Mouse (Mus musculus) fat pad, adult 2 months (tissue): ENCODE measurements around the gene Plp2.

Experiments used
- DNase-seq: peaks from one replicate; pipeline ENCODE4 v3.0.0-alpha.2; 2011; ENCODE audit warnings: low read depth, low spot score; ENCODE audit errors: extremely low read depth

Gene Plp2

DNA sequence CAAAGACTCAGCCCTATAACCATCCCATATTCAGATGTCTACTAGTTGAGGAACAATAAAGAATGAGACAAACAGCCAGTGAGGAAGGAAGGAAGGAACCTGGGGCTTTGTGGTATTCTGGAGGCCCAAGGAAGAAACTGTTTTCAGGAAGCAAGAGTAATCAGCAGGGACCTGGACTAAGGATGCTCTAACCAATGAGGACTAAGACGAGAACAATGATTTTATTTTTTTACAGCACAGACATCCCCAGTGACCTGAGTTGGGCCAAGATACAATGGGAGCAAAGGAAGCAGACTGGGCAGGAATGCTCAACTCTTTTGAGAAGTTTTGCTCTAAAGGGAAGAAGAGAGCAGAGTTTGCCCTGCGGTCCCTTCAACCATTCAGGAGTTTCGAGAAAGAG lies 8.3 kb downstream of the Plp2 start:
- DNase-seq = no peak

GRCm38 (mm10) chrX:7661086-7661485 lies 10.1 kb downstream of the Plp2 start:
- DNase-seq = no peak

- DNase-seq = no peak
Measured at GRCm38 (mm10) chrX:7658785-7659589, 12.2 kb downstream of the Plp2 start.

DNA sequence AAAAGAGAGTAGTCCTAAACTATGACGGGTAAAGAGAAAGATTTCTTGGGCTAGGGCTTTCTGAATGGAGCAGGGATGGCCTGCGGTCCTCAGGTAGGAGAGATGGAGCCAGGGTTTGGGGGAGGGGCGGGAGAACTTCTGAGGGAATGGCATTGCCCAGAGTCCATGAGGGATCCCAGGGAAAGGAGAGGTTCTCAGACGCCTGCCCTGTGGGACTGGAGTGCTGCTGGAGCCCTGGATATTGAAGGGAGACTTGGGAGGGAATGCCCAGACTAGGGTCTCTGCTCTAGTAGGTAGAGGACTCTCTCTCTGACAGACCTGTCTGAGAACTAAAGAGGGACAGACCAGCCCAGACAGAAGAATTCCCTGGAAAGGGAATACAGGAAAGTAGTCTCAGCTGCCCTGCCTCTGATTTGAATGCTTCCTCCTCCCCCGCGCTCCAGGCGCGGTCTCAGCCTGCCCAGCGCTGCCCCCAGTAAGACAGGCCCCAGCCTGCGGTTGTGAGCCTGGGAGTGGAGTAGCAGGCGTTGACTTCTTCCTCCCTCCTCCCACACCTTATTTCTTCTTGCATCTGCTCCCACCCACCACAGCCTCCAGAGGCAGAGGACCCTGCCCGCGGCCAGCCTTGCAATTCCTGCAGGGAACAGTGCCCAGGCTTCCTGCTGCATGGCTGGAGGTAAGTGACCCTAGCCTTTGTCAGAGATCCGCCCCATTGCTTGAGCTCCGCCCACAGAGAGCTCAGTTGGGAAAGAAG lies 13.0 kb downstream of the Plp2 start:
- DNase-seq = peak; percentile 56

DNA sequence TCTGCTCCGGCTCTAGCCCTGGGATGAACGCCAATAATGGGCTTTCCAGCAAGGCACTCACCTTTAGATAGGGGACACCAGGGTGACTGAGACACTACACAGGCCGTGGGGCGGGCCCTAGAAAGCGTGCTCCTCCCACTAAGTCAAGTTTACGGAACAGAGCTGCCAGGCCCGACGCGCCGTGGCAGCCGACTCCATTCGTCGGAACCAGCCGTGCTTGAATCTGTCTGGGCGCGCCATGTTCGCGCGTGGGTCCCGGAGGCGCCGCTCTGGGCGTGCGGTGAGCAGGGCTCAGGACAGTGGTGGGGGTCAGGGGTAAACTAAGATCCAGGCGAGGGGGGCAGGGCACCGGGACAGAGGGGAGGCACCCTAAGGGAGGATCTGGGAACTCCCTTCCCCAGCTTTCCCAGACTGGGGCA lies 14.0 kb downstream of the Plp2 start, which contains the start of gene Prickle3:
TSS of gene Prickle3 (plus strand) at position 40 of the 419 bp plus-strand sequence.
- no peak for DNase-seq

DNA sequence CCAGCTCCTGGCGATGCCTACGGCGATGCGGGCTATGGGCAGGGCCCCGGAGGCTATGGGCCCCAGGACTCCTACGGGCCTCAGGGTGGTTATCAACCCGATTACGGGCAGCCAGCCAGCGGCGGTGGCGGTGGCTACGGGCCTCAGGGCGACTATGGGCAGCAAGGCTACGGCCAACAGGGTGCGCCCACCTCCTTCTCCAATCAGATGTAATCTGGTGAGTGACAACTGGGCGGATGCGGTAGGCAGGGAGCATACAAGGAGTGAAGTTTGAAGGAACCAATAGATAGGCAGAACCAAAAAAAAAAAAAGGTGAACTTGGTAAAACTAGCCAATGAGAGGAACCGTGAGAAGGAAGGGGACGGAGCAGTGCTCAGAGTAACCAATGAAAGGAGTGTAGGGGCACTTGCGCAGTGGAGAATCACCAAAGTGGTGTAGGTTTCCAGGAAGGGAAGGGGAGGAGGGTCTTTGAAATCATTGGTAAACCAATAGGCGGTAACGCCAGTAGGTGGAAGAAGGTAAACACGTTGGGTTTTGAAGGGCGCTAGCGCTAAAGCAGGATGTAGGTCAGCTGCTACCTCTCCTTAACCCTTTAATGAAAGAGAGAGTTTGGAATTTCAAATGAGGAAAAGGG lies 22.4 kb downstream of the Plp2 start:
- DNase-seq = peak; percentile 74

DNA sequence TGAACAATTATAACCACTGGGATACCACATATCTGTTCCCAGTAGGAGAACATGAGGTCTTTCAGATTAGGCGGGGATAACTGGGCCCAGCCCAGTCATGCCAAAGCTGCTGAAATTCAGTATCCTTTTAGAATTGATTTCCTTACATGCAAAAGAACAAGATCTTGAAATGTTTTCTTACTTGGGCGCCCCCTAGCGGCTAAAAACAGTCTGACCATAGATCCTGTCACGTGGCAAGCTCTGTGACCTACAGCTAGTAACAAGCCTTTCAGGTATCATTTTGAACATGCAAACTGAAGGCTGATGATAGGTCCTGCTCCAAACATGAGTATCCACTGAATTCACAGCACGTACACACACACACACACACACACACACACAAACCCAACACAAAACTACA lies 25.8 kb downstream of the Plp2 start:
- DNase-seq = no peak

DNA sequence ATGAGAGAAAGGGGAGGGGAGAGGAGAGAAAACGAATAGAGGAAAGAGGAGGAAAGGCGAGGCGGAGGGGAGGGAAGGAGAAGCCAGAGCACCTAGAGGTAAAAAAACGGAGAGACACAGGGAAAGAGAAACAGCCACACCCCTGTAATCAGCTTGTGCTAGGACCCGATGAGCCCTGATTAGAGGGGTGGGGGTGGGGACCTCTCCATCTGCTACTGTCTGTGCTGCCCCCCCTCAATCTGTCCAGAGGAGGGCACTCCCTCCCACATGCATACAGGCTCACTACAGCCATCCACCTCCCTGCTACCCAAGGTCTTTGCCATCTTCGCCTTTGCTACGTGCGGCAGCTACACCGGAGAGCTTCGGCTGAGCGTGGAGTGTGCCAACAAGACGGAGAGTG lies 30.4 kb downstream of the Plp2 start:
- DNase-seq = no peak

DNA sequence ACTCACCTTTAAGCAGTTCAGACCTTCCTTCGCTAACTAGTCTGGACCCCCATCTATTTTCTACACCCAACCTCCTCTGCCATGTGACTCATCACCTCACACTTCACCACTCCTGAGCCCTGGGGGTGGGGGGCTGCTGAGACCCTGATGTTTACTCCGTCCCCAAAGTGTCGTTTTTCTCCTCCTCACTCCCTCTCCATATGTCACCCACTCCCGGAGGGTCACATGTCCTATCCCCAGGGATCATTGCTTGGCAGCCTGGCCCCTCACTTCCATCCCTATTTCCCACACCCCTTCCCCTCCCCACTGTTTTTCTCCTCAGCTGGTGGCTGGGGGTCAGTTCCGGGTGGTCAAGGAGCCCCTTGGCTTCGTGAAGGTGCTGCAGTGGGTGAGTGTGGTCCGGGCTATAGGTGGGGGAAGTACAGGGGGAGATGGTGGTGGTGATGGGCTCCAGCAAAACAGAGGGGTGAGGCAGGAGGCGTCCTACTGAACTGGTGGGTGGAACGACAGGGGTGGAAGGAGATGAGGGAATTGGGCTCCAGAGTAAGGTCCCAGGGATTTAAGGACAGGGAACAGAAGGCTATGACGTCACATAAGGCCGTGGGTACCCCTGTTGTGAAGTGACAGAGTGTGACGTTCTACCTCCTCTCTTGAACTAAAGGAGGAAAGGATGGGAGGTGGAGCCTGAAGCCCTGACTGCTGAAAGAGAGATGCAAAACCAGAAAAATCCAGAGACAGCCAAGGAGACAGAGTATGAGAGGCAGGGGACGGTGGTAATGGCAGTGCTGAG lies 31.5 kb downstream of the Plp2 start:
- DNase-seq = no peak

- DNase-seq = no peak
Measured at GRCm38 (mm10) chrX:7638401-7639091, 32.6 kb downstream of the Plp2 start, which contains the start of gene Syp. Syp (plus strand) TSS chrX:7638471.

DNA sequence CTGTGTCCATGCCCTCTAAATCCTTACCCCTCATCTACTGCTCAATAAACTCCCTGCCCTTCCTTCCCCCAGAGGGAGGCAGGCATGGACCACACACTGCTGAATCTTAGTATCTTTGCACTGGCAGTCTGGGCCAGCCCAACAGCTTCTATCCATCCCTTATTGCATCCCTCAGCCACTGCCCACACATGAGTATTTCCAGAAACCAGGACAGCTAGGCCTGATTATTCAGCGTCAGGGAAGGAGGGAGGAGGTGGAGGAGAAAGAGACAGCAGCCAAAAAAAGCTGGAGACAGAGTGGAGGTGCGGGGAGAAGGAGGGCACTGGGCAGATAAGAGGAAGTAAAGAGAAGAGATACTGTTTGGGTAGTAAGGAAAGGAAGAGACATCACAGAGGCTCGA lies 36.1 kb downstream of the Plp2 start:
- no peak for DNase-seq

DNA sequence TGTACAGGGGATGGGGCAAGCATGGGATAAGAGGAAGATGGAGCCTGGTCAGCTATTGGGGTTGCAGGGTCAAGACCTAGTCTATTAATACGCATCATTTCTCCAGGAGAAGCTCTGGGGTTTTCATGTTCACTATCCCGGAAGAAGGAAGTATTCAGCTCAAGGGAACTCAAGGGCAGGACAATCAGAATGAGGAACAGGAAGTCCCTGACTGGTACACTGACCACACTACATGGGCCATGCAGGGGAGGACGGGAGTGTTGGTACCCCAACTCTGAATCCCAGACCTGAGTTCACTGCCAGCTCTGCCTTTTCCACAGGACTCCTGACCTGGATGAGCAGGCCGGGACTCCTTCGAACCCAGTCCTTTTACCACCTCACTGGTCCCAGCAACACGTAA lies 38.6 kb downstream of the Plp2 start:
- no peak for DNase-seq
